Mouse (Mus musculus) spleen, adult 2 months (tissue): ENCODE results near the gene Gm30191. TPM values are rescaled to one million over a fixed set of nuclear protein-coding genes. Genes with fewer than 3 reads are reported as not detected.

Experiments used
- DNase-seq, 2 experiments: peaks; one replicate each; pipeline versions ENCODE4 v3.0.0 to v3.0.0-alpha.2; 2012 to 2021; ENCODE audit warnings: low spot score in 2 of 2, low read depth in 1 of 2
- H3K27ac ChIP-seq: fragments of 200-500 bp; 2 replicates; pipeline ENCODE4 v1.5.1; 2012; ENCODE audit warnings: low read length, inconsistent platforms; ENCODE audit not compliant: insufficient read depth
- H3K27me3 ChIP-seq: fragments of 200-500 bp; 2 replicates; pipeline ENCODE4 v1.6.1; 2012; ENCODE audit warnings: mild to moderate bottlenecking, moderate library complexity, low read length, inconsistent platforms; ENCODE audit not compliant: control insufficient read depth, insufficient read depth
- H3K36me3 ChIP-seq: fragments of 200-500 bp; 2 replicates; pipeline ENCODE4 v1.6.1; 2012; ENCODE audit warnings: mild to moderate bottlenecking, low read length, inconsistent platforms; ENCODE audit not compliant: control insufficient read depth, insufficient read depth
- H3K4me1 ChIP-seq: fragments of 200-500 bp; 2 replicates; pipeline ENCODE4 v1.6.1; 2011; ENCODE audit warnings: inconsistent platforms; ENCODE audit not compliant: control insufficient read depth, insufficient read depth, insufficient read length
- H3K4me3 ChIP-seq: fragments of 200-500 bp; 2 replicates; pipeline ENCODE4 v1.5.1; 2011; ENCODE audit warnings: mild to moderate bottlenecking, inconsistent platforms; ENCODE audit not compliant: insufficient read depth, insufficient read length; ENCODE audit errors: extremely low read depth
- CTCF ChIP-seq: fragments of 200-500 bp; IDR thresholded peaks from 2 replicates; pipeline ENCODE4 v1.5.1; 2011; ENCODE audit warnings: mild to moderate bottlenecking, inconsistent platforms; ENCODE audit not compliant: insufficient read depth, insufficient read length, insufficient replicate concordance; ENCODE audit errors: extremely low read depth
- POLR2A ChIP-seq: fragments of 200-500 bp; IDR thresholded peaks from 2 replicates; pipeline ENCODE4 v1.6.1; 2011; ENCODE audit warnings: low read depth, low read length, inconsistent platforms
- WGBS: fragments of 180-500 bp; shearing (Covaris S2); methylation state at CpG from one replicate; pipeline ENCODE4 v1.1.7; 2018; 5-methylcytosine and 5-hydroxymethylcytosine counted together
- polyA plus RNA-seq: library from polyadenylated mRNA; depleted of rRNA; stranded (reverse); fragments of >200 nt; gene quantifications from 2 replicates; pipeline ENCODE4 v1.2.3, GENCODE M21; 2012; rRNA removed

Gm30191 gene
- polyA plus RNA-seq = not detected in 2 replicates

DNA sequence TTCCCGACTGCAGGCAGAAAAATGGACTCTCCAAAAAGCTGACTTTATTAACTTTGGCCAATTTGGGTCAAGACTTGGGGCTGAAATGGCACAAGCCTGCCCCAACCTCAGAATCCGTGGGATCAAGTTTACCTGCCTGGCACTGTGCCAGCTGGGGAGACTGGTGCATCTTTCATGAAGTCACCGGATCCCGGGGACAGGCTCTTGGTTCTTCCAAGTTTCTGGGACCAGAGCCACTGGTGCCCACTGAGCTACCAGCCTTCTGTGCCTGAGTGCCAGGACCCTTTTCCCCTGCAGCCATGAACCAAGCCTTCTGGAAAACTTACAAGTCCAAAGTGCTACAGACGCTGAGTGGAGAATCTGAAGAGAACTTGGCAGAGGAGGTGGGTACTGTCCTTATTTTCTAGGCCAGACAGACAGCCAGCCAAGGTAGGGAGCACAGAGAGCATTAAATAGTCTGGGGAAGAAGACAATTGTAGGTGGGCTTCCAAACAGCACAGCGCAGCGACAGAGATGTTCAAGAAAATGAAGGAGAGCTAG lies at the start of gene Gm30191:
TSS of gene Gm30191 (plus strand) at position 217 of the 540 bp plus-strand sequence.
- Histone ChIP-seq H3K27ac (no peak within 1 kb of the TSS), H3K4me1 (peaks cover 9% of the 10 kb centered on the region), H3K4me3 (no peak within 1 kb of the TSS), H3K27me3 (peaks cover 14% of the 10 kb centered on the region), H3K36me3 (no peaks in the 10 kb centered on the region)
- TF ChIP-seq POLR2A (no peak), CTCF (no peak)
- DNase-seq = no peak
- WGBS = 83% methylated on average over 7 of the region's 7 CpGs

DNA sequence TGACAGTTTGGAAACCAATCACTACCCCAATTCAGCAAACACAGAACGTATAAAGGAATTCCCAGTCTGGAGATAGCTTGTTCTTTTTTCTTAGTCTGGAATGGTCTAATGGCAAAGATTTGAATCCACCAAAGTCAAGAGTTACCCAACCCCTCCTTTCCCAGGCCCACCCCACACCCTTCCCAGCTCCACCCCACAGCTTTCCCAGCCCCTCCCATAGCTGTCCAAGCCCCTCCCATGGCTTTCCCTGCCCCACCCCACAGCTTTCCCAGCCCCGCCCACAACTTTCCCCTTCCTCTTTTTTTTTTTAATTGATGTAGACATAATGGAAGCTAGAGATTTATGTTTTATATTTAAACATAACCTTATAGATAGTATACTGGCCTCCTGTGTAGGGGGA lies 47.4 kb upstream of the Gm30191 start:
- no peaks in the 10 kb centered on the region for H3K27me3 ChIP-seq
- H3K36me3 ChIP-seq = no peaks in the 10 kb centered on the region
- WGBS = 83% methylated on average over 2 of the region's 2 CpGs
- H3K4me1 ChIP-seq = no peaks in the 10 kb centered on the region
- TF ChIP-seq POLR2A (no peak), CTCF (no peak)
- no peak for DNase-seq
- no peak overlapping the region for H3K4me3 ChIP-seq
- H3K27ac ChIP-seq = no peak overlapping the region

DNA sequence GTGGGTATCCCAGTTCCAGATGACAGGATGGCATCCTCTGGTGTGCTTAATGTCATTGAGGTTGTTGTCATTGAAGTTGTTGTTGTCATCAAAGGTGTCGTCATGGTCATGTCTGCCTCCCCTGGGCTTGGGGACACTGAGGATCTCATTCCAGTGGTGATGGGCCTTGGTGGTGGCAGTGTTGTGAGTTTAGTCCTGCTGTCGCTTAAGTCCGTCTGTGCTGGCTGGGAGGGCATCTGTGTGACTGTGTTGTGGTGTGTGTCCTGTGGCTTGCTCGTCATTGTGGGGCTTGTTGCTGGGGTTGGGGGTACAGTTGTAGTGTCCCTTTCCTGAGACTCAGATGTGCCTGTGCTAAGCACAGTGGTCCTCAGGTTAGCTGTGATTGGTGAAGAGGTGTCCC lies 43.8 kb upstream of the Gm30191 start, which contains the start of gene Gm7534:
TSS of gene Gm7534 (minus strand) at position 101 of the 400 bp plus-strand sequence.
- Histone ChIP-seq H3K27me3 (no peaks in the 10 kb centered on the region), H3K27ac (no peak within 1 kb of the TSS), H3K4me3 (no peak within 1 kb of the TSS), H3K36me3 (no peaks in the 10 kb centered on the region), H3K4me1 (no peaks in the 10 kb centered on the region)
- 96% methylated on average over 4 of the region's 4 CpGs for WGBS
- no peak for DNase-seq
- TF ChIP-seq CTCF (no peak), POLR2A (no peak)

DNA sequence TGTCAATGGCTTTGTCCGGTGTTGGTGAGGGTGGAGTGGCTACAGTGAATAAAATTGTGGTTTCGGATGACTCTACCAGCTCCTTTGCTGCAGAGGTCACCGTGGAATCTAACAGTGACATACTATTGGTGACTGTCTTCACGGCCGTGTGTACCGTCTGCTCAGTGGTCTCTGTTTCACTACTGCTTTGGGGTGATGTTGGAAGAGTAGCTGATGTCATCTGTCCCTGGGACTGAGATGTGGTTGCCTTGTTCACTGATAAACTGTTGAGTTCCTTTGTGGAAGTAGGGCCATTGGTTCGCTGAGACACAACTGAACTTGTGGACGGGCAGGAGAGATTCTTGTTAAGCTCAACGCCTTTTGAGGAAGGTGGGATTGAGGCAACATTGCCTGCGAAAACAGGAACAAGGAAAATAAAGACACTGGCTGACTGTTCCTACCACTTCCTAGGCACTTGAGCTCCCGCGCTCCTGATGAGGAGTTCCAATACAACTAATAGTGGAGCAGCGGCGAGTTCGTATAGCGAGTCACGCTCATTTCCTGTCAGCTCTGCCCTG lies 43.3 kb upstream of the Gm30191 start:
- Histone ChIP-seq H3K27ac (no peak overlapping the region), H3K4me1 (no peaks in the 10 kb centered on the region), H3K27me3 (no peaks in the 10 kb centered on the region), H3K4me3 (no peak overlapping the region), H3K36me3 (no peaks in the 10 kb centered on the region)
- no peak for DNase-seq
- TF ChIP-seq POLR2A = no peak
- 65% methylated on average over 17 of the region's 17 CpGs for WGBS

DNA sequence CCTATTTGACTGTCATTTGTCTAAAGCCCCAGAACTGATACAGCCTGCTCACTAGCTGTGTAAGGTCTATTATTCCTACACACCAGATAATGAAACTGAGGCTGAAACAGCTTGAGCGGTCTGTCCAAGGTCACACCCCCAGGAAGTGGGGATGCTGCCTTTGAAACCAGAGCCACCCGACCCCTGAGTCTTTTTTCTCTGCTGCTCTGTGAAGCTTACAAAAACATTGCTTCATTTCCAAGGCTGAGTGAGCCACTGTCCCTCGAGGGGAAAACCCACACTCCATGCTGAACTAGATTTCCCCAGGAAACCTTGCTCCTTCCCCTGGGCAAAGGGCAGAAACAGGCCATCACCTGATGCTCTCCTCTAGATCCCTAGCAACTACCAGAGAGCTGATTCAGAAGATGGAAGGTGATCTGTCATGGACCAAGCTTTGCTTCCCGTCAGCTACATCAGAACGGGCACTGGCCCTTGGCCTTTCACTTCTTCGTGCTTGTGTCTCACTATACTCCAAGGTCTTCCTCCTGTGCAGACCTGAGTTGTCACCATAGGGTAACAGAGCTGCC lies 40.2 kb upstream of the Gm30191 start:
- WGBS = 39% methylated on average over 6 of the region's 6 CpGs
- Histone ChIP-seq H3K4me3 (no peak overlapping the region), H3K27me3 (no peaks in the 10 kb centered on the region), H3K36me3 (no peaks in the 10 kb centered on the region), H3K27ac (no peak overlapping the region), H3K4me1 (no peaks in the 10 kb centered on the region)
- TF ChIP-seq CTCF = no peak
- no peak for TF ChIP-seq POLR2A
- no peak for DNase-seq

DNA sequence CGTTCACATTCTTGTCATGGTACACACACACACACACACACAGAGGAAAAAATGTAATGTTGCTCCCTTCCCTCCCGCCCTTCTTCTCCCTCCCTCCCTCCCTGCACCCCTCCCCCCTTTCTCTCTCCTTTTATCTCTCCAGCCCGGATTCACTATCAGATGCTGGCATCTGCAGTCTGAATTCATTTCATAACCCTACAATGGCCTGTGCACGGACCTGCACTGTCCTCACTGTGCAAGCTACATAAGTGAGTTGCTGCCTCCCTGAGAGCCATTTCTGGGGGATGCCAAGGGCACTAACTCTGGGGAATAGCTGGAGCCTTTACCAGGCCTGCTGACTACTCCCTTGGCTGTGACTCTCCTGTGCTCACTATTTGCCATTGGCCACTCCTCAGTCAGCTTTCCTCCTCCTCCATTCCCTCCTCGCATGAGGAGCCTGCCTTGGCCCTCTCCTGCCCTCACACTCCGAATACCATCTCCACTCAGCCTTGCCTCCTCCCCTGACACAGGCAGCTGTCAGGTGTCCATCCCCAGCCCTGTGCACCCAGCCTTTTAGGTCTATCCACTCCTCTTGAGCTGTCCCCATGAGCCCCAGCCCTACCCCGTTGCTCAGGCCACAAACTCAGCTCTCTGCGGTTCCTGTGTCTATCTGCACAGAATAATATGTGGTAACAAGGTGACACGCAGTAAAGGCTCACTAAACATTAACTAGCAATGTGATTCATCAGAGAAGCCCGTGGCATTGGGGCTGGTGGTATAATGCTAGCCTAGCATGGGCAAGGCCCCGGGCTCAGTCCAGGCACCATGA lies 23.7 kb upstream of the Gm30191 start:
- 73% methylated on average over 11 of the region's 11 CpGs for WGBS
- H3K36me3 ChIP-seq = no peaks in the 10 kb centered on the region
- H3K27ac ChIP-seq = no peak overlapping the region
- DNase-seq = no peak
- TF ChIP-seq POLR2A (no peak), CTCF (no peak)
- H3K4me3 ChIP-seq = no peak overlapping the region
- H3K27me3 ChIP-seq = no peaks in the 10 kb centered on the region
- H3K4me1 ChIP-seq = no peaks in the 10 kb centered on the region
